Mouse (Mus musculus) midbrain, postnatal 0 days (tissue): ENCODE measurements around the gene Cacna1c. TPM values are rescaled to one million over a fixed set of nuclear protein-coding genes. Genes with fewer than 3 reads are reported as not detected.

Experiments used
- ATAC-seq: fragments of 200-750 bp; cut with Nextera tagmentation; 2 replicates; pipeline ENCODE4 v1.8.0; 2017; ENCODE audit warnings: moderate number of reproducible peaks, mild to moderate bottlenecking, moderate TSS enrichment, moderate library complexity; ENCODE audit not compliant: low FRiP score
- DNase-seq: peaks from one replicate; pipeline ENCODE4 v3.0.0-alpha.2; 2015; ENCODE audit warnings: low spot score
- H3K27ac ChIP-seq: fragments of 300-500 bp; sonication (generic); 2 replicates; pipeline ENCODE4 v1.5.1; 2014; ENCODE audit warnings: low read depth, mild to moderate bottlenecking, low read length, mixed read lengths
- H3K27me3 ChIP-seq: fragments of 300-500 bp; sonication (generic); 2 replicates; pipeline ENCODE4 v1.6.1; 2014; ENCODE audit warnings: low read length, control low read depth, mixed read lengths; ENCODE audit not compliant: insufficient read depth
- H3K36me3 ChIP-seq: fragments of 300-500 bp; sonication (generic); 2 replicates; pipeline ENCODE4 v1.6.1; 2014; ENCODE audit warnings: low read length, control low read depth, mixed read lengths; ENCODE audit not compliant: insufficient read depth
- H3K4me1 ChIP-seq: fragments of 300-500 bp; sonication (generic); 2 replicates; pipeline ENCODE4 v1.6.1; 2014; ENCODE audit warnings: mild to moderate bottlenecking, control low read depth, antibody characterized with exemption, low read length, mixed read lengths; ENCODE audit not compliant: insufficient read depth
- H3K4me2 ChIP-seq: fragments of 300-500 bp; sonication (generic); 2 replicates; pipeline ENCODE4 v1.6.1; 2014; ENCODE audit warnings: low read depth, mild to moderate bottlenecking, low read length, mixed read lengths; ENCODE audit not compliant: poor library complexity, severe bottlenecking
- H3K4me3 ChIP-seq: fragments of 300-500 bp; sonication (generic); 2 replicates; pipeline ENCODE4 v1.5.1; 2014; ENCODE audit warnings: low read depth, mild to moderate bottlenecking, low read length, moderate library complexity
- H3K9ac ChIP-seq: fragments of 300-500 bp; sonication (generic); replicated peaks from 2 replicates; pipeline ENCODE4 v1.6.1; 2014; ENCODE audit warnings: mild to moderate bottlenecking, low read length, moderate library complexity, mixed read lengths; ENCODE audit not compliant: poor library complexity, severe bottlenecking
- H3K9me3 ChIP-seq: fragments of 300-500 bp; sonication (generic); 2 replicates; pipeline ENCODE4 v1.6.1; 2016; ENCODE audit warnings: low read length, control low read depth
- CTCF ChIP-seq: IDR thresholded peaks from 2 replicates; pipeline ENCODE4 v1.5.1; 2016; ENCODE audit warnings: antibody characterized with exemption, mild to moderate bottlenecking
- WGBS: fragments of 180-500 bp; shearing (Covaris S2); extraction: QIAGEN DNeasy Blood & Tissue Kit; methylation state at CpG from one replicate; pipeline ENCODE4 v1.1.7; 2014; 5-methylcytosine and 5-hydroxymethylcytosine counted together
- polyA plus RNA-seq: library from polyadenylated mRNA; unstranded; fragments of >200 nt; fragmentation: Nextera tagmentation; extraction: Ambion mirVana; gene quantifications from 2 replicates; pipeline ENCODE4 v1.2.1, GENCODE M21; 2015
- total RNA-seq: library from RNA; depleted of rRNA; stranded (reverse); fragments of >200 nt; gene quantifications from 2 replicates; pipeline ENCODE4 v1.2.3, GENCODE M21; 2014

The Cacna1c gene
- total and polyA plus RNA-seq, 2 experiments from 2014 or later: 4.9 to 33.9 TPM

- WGBS: 55% methylated on average over 1 of the region's 1 CpGs
- Histone ChIP-seq H3K27me3 (no peaks in the 10 kb centered on the region), H3K9me3 (no peaks in the 10 kb centered on the region), H3K9ac (no peak within 1 kb of the TSS), H3K4me3 (no peak within 1 kb of the TSS), H3K4me1 (0 out of 2 replicates have a peak, but pooled peaks cover 3% of the 10 kb centered on the region), H3K27ac (no peak within 1 kb of the TSS), H3K4me2 (no peak within 1 kb of the TSS), H3K36me3 (no peaks in the 10 kb centered on the region)
- DNase-seq: no peak
- no peak for TF ChIP-seq CTCF
- no peak for ATAC-seq
These were observed 40.0 kb upstream of the Cacna1c start, which contains the start of gene Cacna2d4 for GRCm38 (mm10) chr6:119236241-119236640. Cacna2d4 (plus strand) TSS chr6:119236526.

- Histone ChIP-seq H3K27me3 (no peaks in the 10 kb centered on the region), H3K27ac (no peak overlapping the region), H3K9me3 (no peaks in the 10 kb centered on the region), H3K4me1 (no peaks in the 10 kb centered on the region), H3K36me3 (no peaks in the 10 kb centered on the region), H3K9ac (no peak overlapping the region), H3K4me2 (no peak overlapping the region), H3K4me3 (no peak overlapping the region)
- TF ChIP-seq CTCF: no peak
- DNase-seq (no peak), ATAC-seq (no peak)
- WGBS: 77% methylated on average over 5 of the region's 5 CpGs
These were observed 39.2 kb upstream of the Cacna1c start for GRCm38 (mm10) chr6:119235441-119235840.

GRCm38 (mm10) chr6:119233066-119233465 lies 36.8 kb upstream of the Cacna1c start:
- Histone ChIP-seq H3K9me3 (no peaks in the 10 kb centered on the region), H3K9ac (no peak overlapping the region), H3K36me3 (no peaks in the 10 kb centered on the region), H3K27ac (no peak overlapping the region), H3K4me1 (no peaks in the 10 kb centered on the region), H3K4me2 (no peak overlapping the region), H3K4me3 (no peak overlapping the region), H3K27me3 (no peaks in the 10 kb centered on the region)
- DNase-seq: no peak
- TF ChIP-seq CTCF: no peak
- 63% methylated on average over 3 of the region's 3 CpGs for WGBS
- ATAC-seq: no peak

GRCm38 (mm10) chr6:119228861-119229603 lies 32.8 kb upstream of the Cacna1c start:
- WGBS: 84% methylated on average over 11 of the region's 11 CpGs

GRCm38 (mm10) chr6:119227001-119227400 lies 30.8 kb upstream of the Cacna1c start:
- Histone ChIP-seq H3K4me2 (no peak overlapping the region), H3K9ac (no peak overlapping the region), H3K4me1 (no peaks in the 10 kb centered on the region), H3K4me3 (no peak overlapping the region), H3K27me3 (no peaks in the 10 kb centered on the region), H3K36me3 (no peaks in the 10 kb centered on the region), H3K27ac (no peak overlapping the region), H3K9me3 (no peaks in the 10 kb centered on the region)
- no peak for ATAC-seq
- WGBS: 91% methylated on average over 8 of the region's 8 CpGs
- no peak for DNase-seq
- TF ChIP-seq CTCF: no peak

More at GRCm38 (mm10) chr6:119228861-119229603, 32.8 kb upstream of the Cacna1c start:
- no peak overlapping the region for H3K4me2 ChIP-seq
- H3K9me3 ChIP-seq: no peaks in the 10 kb centered on the region
- TF ChIP-seq CTCF: no peak
- no peaks in the 10 kb centered on the region for H3K4me1 ChIP-seq
- ATAC-seq (no peak), DNase-seq (no peak)
- no peak overlapping the region for H3K27ac ChIP-seq
- H3K4me3 ChIP-seq: no peak overlapping the region
- no peaks in the 10 kb centered on the region for H3K27me3 ChIP-seq
- no peak overlapping the region for H3K9ac ChIP-seq
- H3K36me3 ChIP-seq: no peaks in the 10 kb centered on the region

- Histone ChIP-seq H3K4me2 (no peak overlapping the region), H3K4me1 (no peaks in the 10 kb centered on the region), H3K9me3 (no peaks in the 10 kb centered on the region), H3K4me3 (no peak overlapping the region), H3K9ac (no peak overlapping the region), H3K27ac (no peak overlapping the region), H3K27me3 (no peaks in the 10 kb centered on the region), H3K36me3 (no peaks in the 10 kb centered on the region)
- TF ChIP-seq CTCF: no peak
- 83% methylated on average over 6 of the region's 6 CpGs for WGBS
- ATAC-seq (no peak), DNase-seq (no peak)
These were observed 29.5 kb upstream of the Cacna1c start for GRCm38 (mm10) chr6:119225731-119226130.
